Mouse (Mus musculus): ENCODE results near the gene Cask.

Gene Cask

GRCm38 (mm10) chrX:13622654-13623053, 228.5 kb downstream of the Cask start:
- no peak for DNase-seq

- DNase-seq, result no peak
These were observed 229.7 kb downstream of the Cask start for GRCm38 (mm10) chrX:13621473-13621872.

GRCm38 (mm10) chrX:13618476-13618875, 232.7 kb downstream of the Cask start:
- DNase-seq, result no peak

- DNase-seq, result no peak
These were observed 233.9 kb downstream of the Cask start for GRCm38 (mm10) chrX:13617294-13617693.

GRCm38 (mm10) chrX:13616726-13617125, 234.4 kb downstream of the Cask start:
- DNase-seq, result no peak

- DNase-seq, result no peak
These were observed 239.1 kb downstream of the Cask start for GRCm38 (mm10) chrX:13612115-13612514.

GRCm38 (mm10) chrX:13611114-13611513, 240.1 kb downstream of the Cask start:
- DNase-seq, result no peak

GRCm38 (mm10) chrX:13607752-13608151, 243.4 kb downstream of the Cask start:
- no peak for DNase-seq

- DNase-seq, result no peak
These were observed 244.4 kb downstream of the Cask start for GRCm38 (mm10) chrX:13606741-13607140.

- no peak for DNase-seq
These were observed 251.2 kb downstream of the Cask start for GRCm38 (mm10) chrX:13599966-13600365.

GRCm38 (mm10) chrX:13599373-13599772, 251.8 kb downstream of the Cask start:
- no peak for DNase-seq

GRCm38 (mm10) chrX:13577647-13578046, 273.5 kb downstream of the Cask start:
- no peak for DNase-seq

- peak; percentile 26 to 48 for DNase-seq
These were observed 274.6 kb downstream of the Cask start for GRCm38 (mm10) chrX:13576606-13577005.

GRCm38 (mm10) chrX:13574872-13575271, 276.3 kb downstream of the Cask start:
- no peak for DNase-seq

GRCm38 (mm10) chrX:13574298-13574697, 276.9 kb downstream of the Cask start:
- no peak for DNase-seq

- no peak for DNase-seq
These were observed 296.7 kb downstream of the Cask start for GRCm38 (mm10) chrX:13554504-13554903.

- no peak for DNase-seq
These were observed 298.9 kb downstream of the Cask start for GRCm38 (mm10) chrX:13552288-13552687.

GRCm38 (mm10) chrX:13551566-13551965, 299.6 kb downstream of the Cask start:
- no peak for DNase-seq

- peak in 1 of 2 experiments; percentile 6 for DNase-seq
These were observed 302.1 kb downstream of the Cask start for GRCm38 (mm10) chrX:13549100-13549499.

- DNase-seq, result no peak
These were observed 329.9 kb downstream of the Cask start for GRCm38 (mm10) chrX:13521288-13521687.

GRCm38 (mm10) chrX:13520566-13520965, 330.6 kb downstream of the Cask start:
- no peak for DNase-seq

- peak in 1 of 2 experiments; percentile 17 for DNase-seq
These were observed 331.8 kb downstream of the Cask start for GRCm38 (mm10) chrX:13519408-13519783.

GRCm38 (mm10) chrX:13518781-13519407, 332.3 kb downstream of the Cask start:
- no peak for DNase-seq

GRCm38 (mm10) chrX:13518019-13518418, 333.1 kb downstream of the Cask start:
- no peak for DNase-seq

- no peak for DNase-seq
These were observed 334.7 kb downstream of the Cask start for GRCm38 (mm10) chrX:13516451-13516850.

All from lung, adult 18-20 months (tissue).